Mouse (Mus musculus) kidney, adult 8-10 months (tissue): Measurements from ENCODE around the gene Gm597.

Experiments used
- DNase-seq, 2 experiments: peaks; one replicate each; pipeline ENCODE4 v3.0.0; 2022

The Gm597 gene

GRCm38 (mm10) chr1:28780152-28780551 is at the start of gene Gm597:
Gene Gm597 (minus strand): TSS chr1:28780252.
- no peak for DNase-seq

- no peak for DNase-seq
These were observed 27.6 kb upstream of the Gm597 start for GRCm38 (mm10) chr1:28807689-28808088.

- no peak for DNase-seq
These were observed 26.6 kb upstream of the Gm597 start for GRCm38 (mm10) chr1:28806618-28807017.

GRCm38 (mm10) chr1:28800881-28801280 is 20.8 kb upstream of the Gm597 start:
- no peak for DNase-seq
